Mouse (Mus musculus) bone marrow macrophage, adult 2 months (primary cell): ENCODE data around the gene Phldb1.
"Not testable (repeated sequence)": the region's sequence is repeated elsewhere in the genome, so short reads cannot be mapped to it uniquely, and the experiment has no call there.

ENCODE experiments used
- CTCF ChIP-seq: IDR thresholded peaks from 2 replicates; pipeline ENCODE4 v1.5.1; 2012; ENCODE audit warnings: low read depth, mild to moderate bottlenecking, low read length, moderate library complexity
- POLR2A ChIP-seq: IDR thresholded peaks from 2 replicates; pipeline ENCODE4 v1.6.1; 2012; ENCODE audit warnings: mild to moderate bottlenecking, low read depth, low read length, borderline replicate concordance

- TF ChIP-seq CTCF, POLR2A: not testable (repeated sequence)
Observed at GRCm38 (mm10) chr9:44638726-44639125, 96.3 kb downstream of the Phldb1 start.
